Mouse (Mus musculus) c-Kit-positive CD71-negative TER-119-negative erythroid progenitor cells, embryonic 14.5 days (primary cell): ENCODE measurements around the gene Ccdc148.
A peak's percentile ranks its signal among the peaks of the same experiment; 100 is the strongest.

Experiments used
- DNase-seq: peaks from one replicate; pipeline ENCODE4 v3.0.0-alpha.2; 2013; ENCODE audit warnings: low read depth

Gene Ccdc148

GRCm38 (mm10) chr2:59048775-59049451 lies 111.6 kb downstream of the Ccdc148 start:
- no peak for DNase-seq

GRCm38 (mm10) chr2:59043313-59044032 lies 117.0 kb downstream of the Ccdc148 start:
- no peak for DNase-seq

GRCm38 (mm10) chr2:59042616-59043015 lies 117.9 kb downstream of the Ccdc148 start:
- peak; percentile 7 for DNase-seq

GRCm38 (mm10) chr2:59036433-59036832 lies 124.0 kb downstream of the Ccdc148 start:
- no peak for DNase-seq

GRCm38 (mm10) chr2:59035206-59035605 lies 125.3 kb downstream of the Ccdc148 start:
- DNase-seq = no peak

- no peak for DNase-seq
These were observed 126.2 kb downstream of the Ccdc148 start for GRCm38 (mm10) chr2:59034281-59034680.

GRCm38 (mm10) chr2:59024558-59024957 lies 135.9 kb downstream of the Ccdc148 start:
- DNase-seq = no peak

- no peak for DNase-seq
These were observed 153.1 kb downstream of the Ccdc148 start for GRCm38 (mm10) chr2:59007356-59007755.

- DNase-seq = no peak
These were observed 153.7 kb downstream of the Ccdc148 start for GRCm38 (mm10) chr2:59006567-59007340.

- DNase-seq = no peak
These were observed 163.3 kb downstream of the Ccdc148 start for GRCm38 (mm10) chr2:58997151-58997550.

- DNase-seq = no peak
These were observed 167.9 kb downstream of the Ccdc148 start for GRCm38 (mm10) chr2:58992431-58993191.

- DNase-seq = no peak
These were observed 182.4 kb downstream of the Ccdc148 start for GRCm38 (mm10) chr2:58978095-58978494.

GRCm38 (mm10) chr2:58971507-58972275 lies 188.8 kb downstream of the Ccdc148 start:
- no peak for DNase-seq

- no peak for DNase-seq
These were observed 203.6 kb downstream of the Ccdc148 start for GRCm38 (mm10) chr2:58956770-58957300.

- DNase-seq = no peak
These were observed 204.1 kb downstream of the Ccdc148 start for GRCm38 (mm10) chr2:58956351-58956750.

- DNase-seq = no peak
These were observed 208.4 kb downstream of the Ccdc148 start for GRCm38 (mm10) chr2:58952101-58952500.

GRCm38 (mm10) chr2:58948796-58949195 lies 211.7 kb downstream of the Ccdc148 start:
- DNase-seq = no peak

- no peak for DNase-seq
These were observed 219.1 kb downstream of the Ccdc148 start for GRCm38 (mm10) chr2:58941361-58941760.

- DNase-seq = no peak
These were observed 234.9 kb downstream of the Ccdc148 start for GRCm38 (mm10) chr2:58925551-58925950.

- DNase-seq = no peak
These were observed 242.1 kb downstream of the Ccdc148 start for GRCm38 (mm10) chr2:58918351-58918750.

GRCm38 (mm10) chr2:58912339-58912738 lies 248.1 kb downstream of the Ccdc148 start:
- no peak for DNase-seq
